In the genomic region with DNA sequence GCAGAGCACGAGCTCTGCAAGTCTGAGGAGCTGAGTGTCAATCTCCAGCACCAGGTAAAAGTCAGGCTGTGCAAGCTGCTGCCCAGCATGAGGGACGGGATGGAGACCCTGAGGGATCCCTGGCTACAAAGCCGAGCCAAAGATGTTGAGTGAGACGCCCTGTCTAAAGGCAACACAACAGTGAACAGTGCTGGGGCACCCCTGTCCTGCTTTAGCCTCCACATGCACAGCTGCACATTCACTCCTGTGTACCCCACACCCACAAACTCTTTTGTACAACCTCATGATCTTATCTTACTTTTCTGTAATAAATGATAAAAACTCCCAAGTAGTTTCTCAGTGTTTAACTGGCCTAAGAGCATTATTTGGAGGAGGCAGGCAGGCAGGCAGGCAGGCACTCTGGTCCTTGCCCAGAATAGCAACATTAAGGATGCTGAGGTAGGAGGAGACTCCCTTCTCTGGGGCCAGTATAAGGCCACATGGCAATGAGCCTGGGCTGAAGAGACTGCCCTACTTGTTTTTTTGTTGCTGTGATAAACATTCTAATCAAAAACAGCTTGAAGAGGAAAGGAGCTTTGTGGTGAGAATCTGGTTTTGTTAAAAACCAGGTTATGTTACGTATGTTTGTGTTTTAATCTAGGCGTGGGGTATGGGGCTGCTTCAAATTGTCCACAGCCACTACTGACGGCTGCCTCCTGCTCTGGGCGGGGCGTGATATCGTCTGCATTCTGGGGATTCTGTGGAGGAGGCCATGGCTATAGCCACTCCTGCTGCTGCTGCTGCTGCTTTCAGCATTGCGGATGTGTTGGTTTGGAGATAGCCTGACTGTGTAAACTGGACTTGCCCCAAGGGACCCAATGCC, we compare ENCODE assay signal across 7 mouse cellular contexts.
DNase-seq lines count a peak whose midpoint lies in the region; ATAC-seq and TF ChIP-seq lines count a peak whose summit lies in the region.

No protein-coding gene starts in this region.

- no peaks in the 10 kb centered on the region for H3K9me3 ChIP-seq in liver, postnatal 0 days (ENCODE audit: low read length)
- no peaks in the 10 kb centered on the region for H3K9me3 ChIP-seq in limb, embryonic 11.5 days (ENCODE audit: control insufficient read depth, low read length)
- H3K9me3 ChIP-seq in forebrain, embryonic 14.5 days (replicated peaks; ENCODE audit: control insufficient read depth, low read length), result no peaks in the 10 kb centered on the region

- WGBS in liver, postnatal 0 days (ENCODE audit: insufficient replicate concordance), result 45% methylated on average over 11 of the region's 11 CpGs
- 49% methylated on average over 11 of the region's 11 CpGs for WGBS in bone marrow, adult 2 months
- WGBS in heart, adult 2 months, result 20% methylated on average over 11 of the region's 11 CpGs
- WGBS in limb, embryonic 11.5 days, result 47% methylated on average over 11 of the region's 11 CpGs
- WGBS in forebrain, embryonic 14.5 days, result 74% methylated on average over 11 of the region's 11 CpGs

- H3K27me3 ChIP-seq in liver, postnatal 0 days (ENCODE audit: insufficient read depth, low read length), result no peaks in the 10 kb centered on the region
- H3K27me3 ChIP-seq in heart, adult 2 months (ENCODE audit: control insufficient read depth, insufficient read depth, low read length), result no peaks in the 10 kb centered on the region
- H3K27me3 ChIP-seq in limb, embryonic 11.5 days (ENCODE audit: control insufficient read depth, insufficient read depth, low read length), result no peaks in the 10 kb centered on the region
- no peaks in the 10 kb centered on the region for H3K27me3 ChIP-seq in forebrain, embryonic 14.5 days (replicated peaks; ENCODE audit: control insufficient read depth, insufficient read depth, low read length)

- no peak for ATAC-seq in liver, postnatal 0 days
- ATAC-seq in limb, embryonic 11.5 days (ENCODE audit: insufficient number of reproducible peaks, low FRiP score, low TSS enrichment, low read depth), result no peak
- ATAC-seq in forebrain, embryonic 14.5 days, result no peak

- H3K79me2 ChIP-seq in heart, adult 2 months (replicated peaks; ENCODE audit: control insufficient read depth, insufficient read depth, low read length), result peaks cover 7% of the 10 kb centered on the region; the same call in 1 of the 2 replicates

- intact Hi-C loops in heart, adult 2 months (cut with DNase I), result no loop called here

- DNase-seq in liver, result peak; percentile 47
- no peak for DNase-seq in liver, postnatal 0 days
- DNase-seq in heart, adult 2 months, result peak; percentile 67 to 73
- DNase-seq in limb, embryonic 11.5 days (ENCODE audit: low spot score), result peak; percentile 41
- peak; percentile 43 for DNase-seq in skeletal muscle tissue, adult 2 months (ENCODE audit: low read depth, low spot score)
- no peak for DNase-seq in forebrain, embryonic 14.5 days (ENCODE audit: low spot score)

- TF ChIP-seq CTCF in liver, postnatal 0 days (IDR thresholded peaks at IDR 0.05; ENCODE audit: low read depth), result no peak
- no peak for TF ChIP-seq CTCF in bone marrow, adult 2 months (IDR thresholded peaks at IDR 0.05; ENCODE audit: control insufficient read depth, insufficient read depth, low read length)
- TF ChIP-seq CTCF in heart, adult 2 months (IDR thresholded peaks at IDR 0.05), result no peak

- H3K4me1 ChIP-seq in liver, postnatal 0 days (ENCODE audit: insufficient read depth), result peaks cover 18% of the 10 kb centered on the region
- peaks cover 6% of the 10 kb centered on the region for H3K4me1 ChIP-seq in bone marrow, adult 2 months (ENCODE audit: control insufficient read depth, insufficient read depth, low read length)
- H3K4me1 ChIP-seq in heart, adult 2 months (ENCODE audit: control insufficient read depth, insufficient read depth, low read length), result peaks cover 24% of the 10 kb centered on the region
- H3K4me1 ChIP-seq in limb, embryonic 11.5 days (ENCODE audit: control insufficient read depth, insufficient read depth, low read length), result peaks cover 12% of the 10 kb centered on the region
- H3K4me1 ChIP-seq in forebrain, embryonic 14.5 days (ENCODE audit: control insufficient read depth, insufficient read depth, low read length), result peaks cover 8% of the 10 kb centered on the region

- no peak overlapping the region for H3K4me3 ChIP-seq in liver, postnatal 0 days (ENCODE audit: low read depth, low read length)
- H3K4me3 ChIP-seq in bone marrow, adult 2 months (replicated peaks; ENCODE audit: control insufficient read depth, low read depth, low read length), result no peak overlapping the region
- H3K4me3 ChIP-seq in heart, adult 2 months, result no peak overlapping the region
- H3K4me3 ChIP-seq in limb, embryonic 11.5 days (ENCODE audit: low read depth, low read length), result no peak overlapping the region
- H3K4me3 ChIP-seq in forebrain, embryonic 14.5 days (ENCODE audit: low read depth, low read length), result no peak overlapping the region

- no peak overlapping the region for H3K9ac ChIP-seq in liver, postnatal 0 days (replicated peaks)
- peak overlapping the region; percentile 13; the same call in 1 of the 2 replicates for H3K9ac ChIP-seq in heart, adult 2 months (ENCODE audit: low read depth, low read length)
- no peak overlapping the region for H3K9ac ChIP-seq in limb, embryonic 11.5 days (ENCODE audit: low read length)
- no peak overlapping the region for H3K9ac ChIP-seq in forebrain, embryonic 14.5 days (ENCODE audit: low read length)

- TF ChIP-seq EP300 in liver, postnatal 0 days (IDR thresholded peaks at IDR 0.05; ENCODE audit: low read depth), result no peak
- no peak for TF ChIP-seq EP300 in heart, adult 2 months (IDR thresholded peaks at IDR 0.05; ENCODE audit: insufficient read depth, low read depth, low read length)

- H3K27ac ChIP-seq in liver, postnatal 0 days (ENCODE audit: low read depth), result no peak overlapping the region
- peak overlapping the region; percentile 25; the same call in 1 of the 2 replicates for H3K27ac ChIP-seq in bone marrow, adult 2 months (ENCODE audit: control insufficient read depth, insufficient read depth, low read depth, low read length, poor library complexity)
- H3K27ac ChIP-seq in heart, adult 2 months, result peak overlapping the region; percentile 81
- 0 out of 2 replicates have a peak overlapping the region, but pooled peaks have one; percentile 26 for H3K27ac ChIP-seq in limb, embryonic 11.5 days (replicated peaks; ENCODE audit: low read depth, low read length)
- H3K27ac ChIP-seq in forebrain, embryonic 14.5 days (ENCODE audit: low read depth, low read length), result no peak overlapping the region; the same call in 1 of the 2 replicates

- no peak for TF ChIP-seq POLR2A in bone marrow, adult 2 months (IDR thresholded peaks at IDR 0.05; ENCODE audit: borderline replicate concordance, control insufficient read depth, low read depth, low read length)
- peak; percentile 19; the same call in 1 of the 2 replicates for TF ChIP-seq POLR2A in heart, adult 2 months (IDR thresholded peaks at IDR 0.05; ENCODE audit: insufficient read depth, low read depth, low read length)

- no peak overlapping the region for H3K4me2 ChIP-seq in liver, postnatal 0 days (ENCODE audit: low read depth, low read length)
- no peak overlapping the region for H3K4me2 ChIP-seq in limb, embryonic 11.5 days (ENCODE audit: low read depth, severe bottlenecking)
- H3K4me2 ChIP-seq in forebrain, embryonic 14.5 days (ENCODE audit: low read length), result no peak overlapping the region

- H3K36me3 ChIP-seq in liver, postnatal 0 days (replicated peaks; ENCODE audit: insufficient read depth, low read length), result peaks cover 25% of the 10 kb centered on the region
- H3K36me3 ChIP-seq in heart, adult 2 months (ENCODE audit: control insufficient read depth, insufficient read depth, low read length), result peaks cover 3% of the 10 kb centered on the region
- peaks cover 4% of the 10 kb centered on the region; the same call in 1 of the 2 replicates for H3K36me3 ChIP-seq in limb, embryonic 11.5 days (ENCODE audit: control insufficient read depth, insufficient read depth, low read length)
- peaks cover 14% of the 10 kb centered on the region for H3K36me3 ChIP-seq in forebrain, embryonic 14.5 days (ENCODE audit: control insufficient read depth, insufficient read depth, low read length)

Comparison
In these comparisons a context has a peak if more than half of its experiments do, and no peak if none do; other contexts are left out.
1. DNase-seq: peak in liver (single experiment), heart, adult 2 months (2 of 2), limb, embryonic 11.5 days (single experiment) and skeletal muscle tissue, adult 2 months (single experiment); none in liver, postnatal 0 days (single experiment) and forebrain, embryonic 14.5 days (single experiment).
2. H3K27ac ChIP-seq: peak in bone marrow, adult 2 months (single experiment), heart, adult 2 months (single experiment) and limb, embryonic 11.5 days (single experiment); none in liver, postnatal 0 days (single experiment) and forebrain, embryonic 14.5 days (single experiment).